Mouse (Mus musculus): ENCODE results near the gene Acer1.

Gene Acer1

GRCm38 (mm10) chr17:56982013-56982412 is at the start of gene Acer1:
TSS of gene Acer1 (minus strand) at chr17:56982126.
- DNase-seq (ENCODE audit: low spot score), result no peak

GRCm38 (mm10) chr17:57030931-57031660 is 49.2 kb upstream of the Acer1 start, which contains the start of gene Khsrp:
TSS of gene Khsrp (minus strand) at chr17:57031522.
- DNase-seq (ENCODE audit: low spot score), result peak; percentile 54

GRCm38 (mm10) chr17:57029691-57030090 is 47.8 kb upstream of the Acer1 start:
- no peak for DNase-seq (ENCODE audit: low spot score)

- DNase-seq (ENCODE audit: low spot score), result no peak
Measured at GRCm38 (mm10) chr17:57027471-57027870, 45.5 kb upstream of the Acer1 start.

GRCm38 (mm10) chr17:57020960-57021359 is 39.0 kb upstream of the Acer1 start:
- DNase-seq (ENCODE audit: low spot score), result no peak

GRCm38 (mm10) chr17:57019693-57020092 is 37.8 kb upstream of the Acer1 start:
- no peak for DNase-seq (ENCODE audit: low spot score)

GRCm38 (mm10) chr17:57012245-57012795 is 30.4 kb upstream of the Acer1 start:
- no peak for DNase-seq (ENCODE audit: low spot score)

- peak; percentile 99 for DNase-seq (ENCODE audit: low spot score)
Measured at GRCm38 (mm10) chr17:57011236-57012141, 29.6 kb upstream of the Acer1 start, which contains the start of the genes Gtf2f1 and Gm17949. TSS of gene Gtf2f1 (minus strand) at chr17:57011288. TSS of gene Gm17949 (plus strand) at chr17:57011469.

- DNase-seq (ENCODE audit: low spot score), result no peak
Measured at GRCm38 (mm10) chr17:57010911-57011235, 28.9 kb upstream of the Acer1 start.

GRCm38 (mm10) chr17:57007137-57007905 is 25.4 kb upstream of the Acer1 start:
- peak; percentile 48 for DNase-seq (ENCODE audit: low spot score)

GRCm38 (mm10) chr17:57003994-57004393 is 22.1 kb upstream of the Acer1 start:
- no peak for DNase-seq (ENCODE audit: low spot score)

- no peak for DNase-seq (ENCODE audit: low spot score)
Measured at GRCm38 (mm10) chr17:57001228-57001627, 19.3 kb upstream of the Acer1 start.

- no peak for DNase-seq (ENCODE audit: low spot score)
Measured at GRCm38 (mm10) chr17:56999968-57000609, 18.2 kb upstream of the Acer1 start, which contains the start of gene Pspn. TSS of gene Pspn (minus strand) at chr17:57000018.

GRCm38 (mm10) chr17:56999414-56999813 is 17.5 kb upstream of the Acer1 start:
- no peak for DNase-seq (ENCODE audit: low spot score)

- DNase-seq (ENCODE audit: low spot score), result peak; percentile 98
Measured at GRCm38 (mm10) chr17:56997029-56997667, 15.2 kb upstream of the Acer1 start, which contains the start of gene Alkbh7. TSS of gene Alkbh7 (plus strand) at chr17:56997339.

- no peak for DNase-seq (ENCODE audit: low spot score)
Measured at GRCm38 (mm10) chr17:56996506-56996905, 14.6 kb upstream of the Acer1 start.

- no peak for DNase-seq (ENCODE audit: low spot score)
Measured at GRCm38 (mm10) chr17:56995046-56995445, 13.1 kb upstream of the Acer1 start.

GRCm38 (mm10) chr17:56990966-56991365 is 9.0 kb upstream of the Acer1 start:
- no peak for DNase-seq (ENCODE audit: low spot score)

GRCm38 (mm10) chr17:56990115-56990746 is 8.3 kb upstream of the Acer1 start, which contains the start of gene Clpp:
TSS of gene Clpp (plus strand) at chr17:56990305.
- DNase-seq (ENCODE audit: low spot score), result peak; percentile 94

All from retina, embryonic 14.5 days (tissue).